ENCODE assay signal across 20 mouse cellular contexts in the genomic region with DNA sequence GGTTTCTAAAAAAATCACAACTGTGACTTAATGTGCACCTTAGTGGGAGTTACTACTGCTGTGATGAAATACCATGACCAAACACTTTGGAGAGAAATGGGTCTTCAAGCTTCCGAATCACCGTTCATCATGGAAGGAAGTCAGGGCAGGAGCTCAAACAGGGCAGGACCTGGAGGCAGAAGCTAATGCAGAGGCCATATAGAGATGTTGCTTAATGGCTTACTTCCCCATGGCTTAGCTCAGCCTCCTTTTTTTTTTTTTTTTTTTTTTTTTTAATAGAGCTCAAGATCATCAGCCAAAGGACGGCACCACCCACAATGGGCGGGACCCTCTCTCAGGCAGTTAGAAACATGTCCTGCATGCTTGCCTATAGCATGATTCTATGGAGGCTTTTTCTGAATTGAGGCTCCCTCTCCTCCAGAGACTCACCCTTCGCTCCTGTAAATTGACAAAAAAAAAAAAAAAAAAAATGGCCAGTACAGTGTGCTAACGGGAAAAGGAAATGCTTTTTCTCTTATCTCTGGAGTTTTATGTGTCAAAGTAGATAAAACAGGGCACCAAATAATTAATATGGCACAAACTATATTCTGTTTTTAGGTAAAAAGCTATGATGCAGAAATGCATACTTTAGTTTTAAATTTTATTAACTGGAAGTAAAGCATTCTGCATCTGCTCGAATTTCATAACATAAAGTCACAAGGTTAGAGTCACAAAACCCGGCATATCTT.
DNase-seq lines count a peak whose midpoint lies in the region; ATAC-seq and TF ChIP-seq lines count a peak whose summit lies in the region.
"Had no signal": no experiment of that assay in that cellular context is flagged by ENCODE, and none has a peak within 500 bp of the region (broad histone marks: within the 10 kb centered on the region; RNA-seq: fewer than 3 reads in every experiment).

No protein-coding gene starts in this region.

- H3K9me3 ChIP-seq in CH12.LX (replicated peaks; ENCODE audit: low read length) = peaks cover 13% of the 10 kb centered on the region
- no peaks in the 10 kb centered on the region for H3K9me3 ChIP-seq in heart, embryonic 12.5 days (replicated peaks)
- H3K9me3 ChIP-seq: embryonic facial prominence, embryonic 13.5 days; forebrain, embryonic 13.5 days; heart, embryonic 13.5 days; hindbrain, embryonic 15.5 days had no signal

- no peak for TF ChIP-seq POLR2A in CH12.LX (IDR thresholded peaks at IDR 0.05; ENCODE audit: low read depth, low read length)

- no peak for TF ChIP-seq CTCF in CH12.LX (conservative IDR thresholded peaks at IDR 0.05 in 1 of 2, IDR thresholded peaks at IDR 0.05 in 1 of 2; ENCODE audit: low read depth in 2 of 2, low read length in 2 of 2)

- no peak overlapping the region for H3K4me3 ChIP-seq in CH12.LX (replicated peaks in 1 of 3; ENCODE audit: low read depth in 2 of 3, low read length in 2 of 3, poor library complexity in 1 of 3)
- H3K4me3 ChIP-seq in heart, embryonic 12.5 days = no peak overlapping the region
- H3K4me3 ChIP-seq: embryonic facial prominence, embryonic 13.5 days; forebrain, embryonic 13.5 days; heart, embryonic 13.5 days; hindbrain, embryonic 15.5 days had no signal

- no peaks in the 10 kb centered on the region for H3K27me3 ChIP-seq in CH12.LX (replicated peaks)
- no peaks in the 10 kb centered on the region for H3K27me3 ChIP-seq in heart, embryonic 12.5 days (replicated peaks)
- H3K27me3 ChIP-seq: embryonic facial prominence, embryonic 13.5 days; forebrain, embryonic 13.5 days; heart, embryonic 13.5 days; hindbrain, embryonic 15.5 days had no signal

- no peak for TF ChIP-seq EP300 in CH12.LX (IDR thresholded peaks at IDR 0.05; ENCODE audit: low read length)

- in situ Hi-C loops in CH12.LX (cut with MboI; ENCODE audit: low pct_ligation_motif_present, low pct_unique_long_range_greater_than_20kb, low sequenced_read_pairs) = no loop called here

- H3K27ac ChIP-seq in CH12.LX (ENCODE audit: insufficient read depth, low read depth) = no peak overlapping the region
- no peak overlapping the region for H3K27ac ChIP-seq in heart, embryonic 12.5 days (ENCODE audit: poor library complexity, severe bottlenecking)
- H3K27ac ChIP-seq: embryonic facial prominence, embryonic 13.5 days; forebrain, embryonic 13.5 days; heart, embryonic 13.5 days; hindbrain, embryonic 15.5 days had no signal

- no peak for TF ChIP-seq RAD21 in CH12.LX (IDR thresholded peaks at IDR 0.05; ENCODE audit: low read depth, low read length)

- DNase-seq in 416B (ENCODE audit: low read depth) (peak; percentile 43), CH12.LX (ENCODE audit: extremely low read depth) (no peak), MEL-GATA-1-ER (ENCODE audit: extremely low read depth, low read depth) (peak; percentile 34)
- no peak for DNase-seq in adrenal gland, adult 2 months
- DNase-seq: adrenal gland, postnatal 14 days; B cell, adult 2 months; cerebellum, adult 11-12 months; cerebellum, adult 9-10 months; cerebellum, postnatal 25 days; forebrain, postnatal 0 days; gastrocnemius, postnatal 14 days; heart, postnatal 36 days had no signal

- H3K79me2 ChIP-seq in CH12.LX (replicated peaks; ENCODE audit: control insufficient read depth, extremely low read depth, insufficient read depth, poor library complexity, severe bottlenecking) = no peaks in the 10 kb centered on the region

- no peak overlapping the region for H3K4me2 ChIP-seq in CH12.LX (ENCODE audit: insufficient read depth, low read depth, poor library complexity, severe bottlenecking)
- no peak overlapping the region for H3K4me2 ChIP-seq in heart, embryonic 12.5 days
- H3K4me2 ChIP-seq: embryonic facial prominence, embryonic 13.5 days; forebrain, embryonic 13.5 days; heart, embryonic 13.5 days; hindbrain, embryonic 15.5 days had no signal

- no peaks in the 10 kb centered on the region for H3K36me3 ChIP-seq in CH12.LX (replicated peaks in 1 of 2; ENCODE audit: control insufficient read depth in 1 of 2, insufficient read depth in 1 of 2, low read length in 1 of 2)
- H3K36me3 ChIP-seq in heart, embryonic 12.5 days = no peaks in the 10 kb centered on the region
- H3K36me3 ChIP-seq: embryonic facial prominence, embryonic 13.5 days; heart, embryonic 13.5 days; hindbrain, embryonic 15.5 days had no signal

- WGBS in heart, embryonic 12.5 days = 77% methylated on average over 8 of the region's 8 CpGs

- dilution Hi-C loops in CH12.LX (cut with MboI; ENCODE audit: extremely low pct_ligation_motif_present, extremely low pct_unique_long_range_greater_than_20kb, low sequenced_read_pairs) = no loop called here

- no peaks in the 10 kb centered on the region for H3K4me1 ChIP-seq in CH12.LX (ENCODE audit: control insufficient read depth in 1 of 2, insufficient read depth in 2 of 2)
- 0 out of 2 replicates have a peak, but pooled peaks cover under 1% of the 10 kb centered on the region for H3K4me1 ChIP-seq in heart, embryonic 12.5 days (replicated peaks)
- H3K4me1 ChIP-seq: forebrain, embryonic 13.5 days; heart, embryonic 13.5 days; hindbrain, embryonic 15.5 days had no signal

- ATAC-seq in megakaryocyte progenitor cell, adult 5-6 weeks (replicated peaks; ENCODE audit: poor library complexity) = peak; percentile 83
- no peak for ATAC-seq in heart, embryonic 12.5 days (ENCODE audit: insufficient number of reproducible peaks, low FRiP score)
- no peak for ATAC-seq in erythroblast, adult 5-6 weeks (replicated peaks; ENCODE audit: low FRiP score, poor library complexity, severe bottlenecking)
- ATAC-seq: CD4-positive, CD25-positive, alpha-beta regulatory T cell, adult 4 months; forebrain, embryonic 13.5 days; forebrain, postnatal 0 days had no signal

- no peak overlapping the region for H3K9ac ChIP-seq in CH12.LX (ENCODE audit: insufficient read depth, low read depth)
- no peak overlapping the region for H3K9ac ChIP-seq in heart, embryonic 12.5 days
- H3K9ac ChIP-seq: embryonic facial prominence, embryonic 13.5 days; forebrain, embryonic 13.5 days; forebrain, postnatal 0 days; heart, embryonic 13.5 days; hindbrain, embryonic 15.5 days had no signal

TF ChIP-seq in CH12.LX, 34 proteins besides CTCF, POLR2A, EP300 and RAD21:
- peak; percentile 15; the same call in 1 of the 2 replicates for TF ChIP-seq ZNF384 (IDR thresholded peaks at IDR 0.05; ENCODE audit: low read depth, low read length)
- TF ChIP-seq TCF12 (IDR thresholded peaks at IDR 0.05; ENCODE audit: low read depth, low read length) = no peak
TF ChIP-seq in CH12.LX: peak in this region for 1.

Comparison
In these comparisons a context has a peak if more than half of its experiments do, and no peak if none do; other contexts are left out.
1. DNase-seq: peak in 416B (single experiment) and MEL-GATA-1-ER (single experiment); none in CH12.LX (single experiment) and adrenal gland, adult 2 months (single experiment).